Mouse (Mus musculus) urinary bladder, postnatal 10 days (tissue): ENCODE data around the gene Slc4a5.

Experiments
- DNase-seq: peaks from one replicate; pipeline ENCODE4 v3.0.0; 2022; ENCODE audit warnings: low spot score

Gene Slc4a5

GRCm38 (mm10) chr6:83231486-83231885, 11.9 kb downstream of the Slc4a5 start:
- DNase-seq: no peak

GRCm38 (mm10) chr6:83233306-83233705, 13.7 kb downstream of the Slc4a5 start:
- no peak for DNase-seq

- no peak for DNase-seq
Measured at GRCm38 (mm10) chr6:83234280-83234741, 14.7 kb downstream of the Slc4a5 start.

GRCm38 (mm10) chr6:83237123-83237522, 17.5 kb downstream of the Slc4a5 start:
- DNase-seq: no peak

GRCm38 (mm10) chr6:83244422-83245061, 24.9 kb downstream of the Slc4a5 start:
- DNase-seq: no peak

- no peak for DNase-seq
Measured at GRCm38 (mm10) chr6:83245134-83245533, 25.5 kb downstream of the Slc4a5 start.

- no peak for DNase-seq
Measured at GRCm38 (mm10) chr6:83245997-83246396, 26.4 kb downstream of the Slc4a5 start.

- no peak for DNase-seq
Measured at GRCm38 (mm10) chr6:83246750-83247149, 27.1 kb downstream of the Slc4a5 start.

GRCm38 (mm10) chr6:83247153-83247552, 27.5 kb downstream of the Slc4a5 start:
- no peak for DNase-seq

GRCm38 (mm10) chr6:83254242-83254641, 34.6 kb downstream of the Slc4a5 start:
- DNase-seq: no peak

- no peak for DNase-seq
Measured at GRCm38 (mm10) chr6:83264516-83264915, 44.9 kb downstream of the Slc4a5 start.

GRCm38 (mm10) chr6:83265253-83265652, 45.6 kb downstream of the Slc4a5 start:
- DNase-seq: no peak

GRCm38 (mm10) chr6:83265653-83266052, 46.0 kb downstream of the Slc4a5 start:
- no peak for DNase-seq

- DNase-seq: no peak
Measured at GRCm38 (mm10) chr6:83267616-83268015, 48.0 kb downstream of the Slc4a5 start.

GRCm38 (mm10) chr6:83268144-83269010, 48.7 kb downstream of the Slc4a5 start:
- DNase-seq: peak; percentile 71

- no peak for DNase-seq
Measured at GRCm38 (mm10) chr6:83273733-83274132, 54.1 kb downstream of the Slc4a5 start.

GRCm38 (mm10) chr6:83277151-83277550, 57.5 kb downstream of the Slc4a5 start:
- DNase-seq: no peak

GRCm38 (mm10) chr6:83278881-83279280, 59.3 kb downstream of the Slc4a5 start:
- no peak for DNase-seq

GRCm38 (mm10) chr6:83280256-83280955, 60.8 kb downstream of the Slc4a5 start:
- no peak for DNase-seq

GRCm38 (mm10) chr6:83300447-83301229, 81.0 kb downstream of the Slc4a5 start:
- no peak for DNase-seq

- no peak for DNase-seq
Measured at GRCm38 (mm10) chr6:83301294-83301693, 81.7 kb downstream of the Slc4a5 start.

- DNase-seq: no peak
Measured at GRCm38 (mm10) chr6:83302264-83302663, 82.6 kb downstream of the Slc4a5 start.
